Mouse (Mus musculus) skeletal muscle tissue, postnatal 0 days (tissue): Measurements from ENCODE around the gene Tas2r108. TPM values are rescaled to one million over a fixed set of nuclear protein-coding genes. Genes with fewer than 3 reads are reported as not detected.

Experiments used
- polyA plus RNA-seq: library from polyadenylated mRNA; unstranded; fragments of >200 nt; fragmentation: Nextera tagmentation; extraction: Ambion mirVana; gene quantifications from 2 replicates; pipeline ENCODE4 v1.2.1, GENCODE M21; 2015

Tas2r108 gene
- polyA plus RNA-seq, result not detected in 2 replicates

GRCm38 (mm10) chr6:40493229-40493628 lies at the start of gene Tas2r108:
Tas2r108 (plus strand) TSS chr6:40493529.

DNA sequence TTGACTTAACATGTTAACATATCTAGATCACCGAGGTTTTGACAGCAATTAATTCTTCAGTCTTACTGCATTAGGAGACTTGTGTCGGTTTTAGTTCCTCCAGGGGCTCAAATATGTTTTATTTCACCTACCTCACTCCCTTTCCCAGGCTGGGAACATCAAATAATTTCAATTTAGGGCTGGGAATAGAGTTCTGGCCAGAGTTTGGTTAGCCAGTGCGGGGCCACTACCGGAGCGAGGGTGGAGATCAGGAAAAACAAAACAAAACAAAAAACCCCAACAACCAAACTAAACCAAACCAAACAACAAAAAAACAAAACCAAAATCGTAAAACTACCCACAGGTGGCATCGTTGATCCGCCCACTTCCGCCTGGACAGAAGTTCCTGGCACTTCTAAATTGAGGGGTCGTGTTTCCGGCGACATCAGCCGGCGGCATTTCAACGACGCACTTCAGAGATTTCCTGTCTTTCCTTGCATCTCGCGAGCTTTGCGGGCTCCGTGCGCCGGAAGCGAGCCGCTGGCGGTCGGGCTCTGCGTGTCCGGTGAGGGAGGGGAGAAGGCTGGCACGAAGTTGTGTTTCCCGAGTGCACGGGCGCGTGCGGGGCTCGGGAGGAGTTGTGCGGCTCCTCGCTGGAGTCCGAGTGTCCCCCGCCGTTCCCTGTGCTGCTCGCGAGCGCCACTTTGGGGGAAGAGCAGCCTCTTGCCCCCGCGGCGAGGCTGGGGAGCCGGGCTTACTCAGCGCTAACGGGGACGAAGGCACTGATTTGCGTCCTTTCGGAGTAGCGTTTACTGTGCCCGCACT lies 22.2 kb upstream of the Tas2r108 start, which contains the start of gene Ssbp1:
Ssbp1 (plus strand) TSS at position 437 of the 804 bp plus-strand sequence.

GRCm38 (mm10) chr6:40490933-40491332 lies 2.4 kb upstream of the Tas2r108 start, which contains the start of gene Tas2r137:
Tas2r137 (plus strand) TSS chr6:40491233.

DNA sequence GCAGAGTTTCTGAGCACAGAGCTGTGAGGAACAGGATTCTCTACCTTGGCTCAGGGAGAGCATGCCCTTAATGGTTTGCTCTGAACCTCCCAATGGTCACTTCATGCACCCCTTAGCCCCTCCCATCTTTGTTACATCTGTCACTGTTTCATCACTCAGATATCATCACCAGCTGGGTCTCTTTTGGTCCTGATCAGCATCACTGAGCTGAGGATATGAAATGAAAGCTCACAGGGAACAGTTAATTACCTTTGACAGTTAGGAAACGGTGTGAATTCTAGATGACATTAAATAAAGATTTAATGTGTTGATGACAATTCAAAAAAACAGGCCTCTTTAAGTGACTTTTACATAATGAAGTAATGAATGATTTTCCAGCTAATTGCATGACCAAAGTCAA lies 26.1 kb downstream of the Tas2r108 start, which contains the start of gene Prss37:
Prss37 (minus strand) TSS at position 101 of the 400 bp plus-strand sequence.

Other genes with a start within 250 kb of the Tas2r108 start
- 16.7 and 18.8 TPM in 2 replicates for gene Agk, start 168.4 kb upstream of the Tas2r108 start, polyA plus RNA-seq
- gene E330009J07Rik, start 57.4 kb upstream of the Tas2r108 start, polyA plus RNA-seq, result 1.4 and 1.6 TPM in 2 replicates
- not detected in 2 replicates for gene Wee2, start 54.4 kb upstream of the Tas2r108 start, polyA plus RNA-seq
- gene Ssbp1, start 22.2 kb upstream of the Tas2r108 start, polyA plus RNA-seq, result 97.5 TPM in 2 replicates
- not detected in 2 replicates for gene Tas2r137, start 2.3 kb upstream of the Tas2r108 start, polyA plus RNA-seq
- gene Prss37, start 26.0 kb downstream of the Tas2r108 start, polyA plus RNA-seq, result not detected in 2 replicates
- not detected in 2 replicates for gene Olfr461, start 61.5 kb downstream of the Tas2r108 start, polyA plus RNA-seq
- gene Olfr460, start 76.0 kb downstream of the Tas2r108 start, polyA plus RNA-seq, result not detected in 2 replicates
- gene Clec5a, start 92.3 kb downstream of the Tas2r108 start, polyA plus RNA-seq, result 0.64 and 1.7 TPM in 2 replicates
- not detected in 2 replicates for gene Tas2r138, start 119.8 kb downstream of the Tas2r108 start, polyA plus RNA-seq
- gene Mgam, start 135.3 kb downstream of the Tas2r108 start, polyA plus RNA-seq, result 0.19 and 0.21 TPM in 2 replicates